Mouse (Mus musculus): ENCODE measurements around the gene Mta1. TPM values are rescaled to one million over a fixed set of nuclear protein-coding genes. Genes with fewer than 3 reads are reported as not detected.
A peak's percentile ranks its signal among the peaks of the same experiment; 100 is the strongest.

Mta1 gene
- polyA plus RNA-seq, 1 experiment from 2014 or later = 4.9 TPM

GRCm38 (mm10) chr12:113140616-113141411 lies 42.7 kb downstream of the Mta1 start:
- 4% methylated on average over 49 of the region's 49 CpGs for WGBS
- peak overlapping the region; percentile 47 for H3K9ac ChIP-seq (ENCODE audit: low read depth, low read length)
- H3K9me3 ChIP-seq (ENCODE audit: control insufficient read depth) = no peaks in the 10 kb centered on the region
- H3K4me3 ChIP-seq (ENCODE audit: low read depth, low read length) = peak overlapping the region; percentile 51
- no peak for TF ChIP-seq CTCF (IDR thresholded peaks at IDR 0.05; ENCODE audit: low read depth)
- peak; percentile 2; the same call in 1 of the 2 replicates for ATAC-seq
- peaks cover 30% of the 10 kb centered on the region for H3K36me3 ChIP-seq (ENCODE audit: control insufficient read depth, insufficient read depth)
- peak overlapping the region; percentile 62 for H3K27ac ChIP-seq (ENCODE audit: low read depth, low read length)
- H3K4me1 ChIP-seq (replicated peaks; ENCODE audit: control insufficient read depth, insufficient read depth, low read length) = 0 out of 2 replicates have a peak, but pooled peaks cover 4% of the 10 kb centered on the region
- H3K4me2 ChIP-seq (replicated peaks; ENCODE audit: low read depth) = peak overlapping the region; percentile 89
- H3K27me3 ChIP-seq (replicated peaks; ENCODE audit: control insufficient read depth, insufficient read depth, low read length) = peaks cover 29% of the 10 kb centered on the region

- 53% methylated on average over 8 of the region's 8 CpGs for WGBS
- Histone ChIP-seq H3K9me3 (ENCODE audit: control insufficient read depth) (no peaks in the 10 kb centered on the region), H3K27ac (ENCODE audit: low read depth, low read length) (peak overlapping the region; percentile 62), H3K4me1 (replicated peaks; ENCODE audit: control insufficient read depth, insufficient read depth, low read length) (peaks cover 9% of the 10 kb centered on the region; the same call in 1 of the 2 replicates), H3K36me3 (ENCODE audit: control insufficient read depth, insufficient read depth) (peaks cover 23% of the 10 kb centered on the region), H3K4me3 (ENCODE audit: low read depth, low read length) (peak overlapping the region; percentile 51), H3K27me3 (replicated peaks; ENCODE audit: control insufficient read depth, insufficient read depth, low read length) (peaks cover 32% of the 10 kb centered on the region), H3K4me2 (replicated peaks; ENCODE audit: low read depth) (peak overlapping the region; percentile 89), H3K9ac (ENCODE audit: low read depth, low read length) (peak overlapping the region; percentile 22; the same call in 1 of the 2 replicates)
- TF ChIP-seq CTCF (IDR thresholded peaks at IDR 0.05; ENCODE audit: low read depth) = no peak
- ATAC-seq = no peak
Measured at GRCm38 (mm10) chr12:113141531-113141973, 43.5 kb downstream of the Mta1 start.

GRCm38 (mm10) chr12:113142021-113142975 lies 44.2 kb downstream of the Mta1 start:
- ATAC-seq = no peak
- Histone ChIP-seq H3K4me3 (ENCODE audit: low read depth, low read length) (peak overlapping the region; percentile 51), H3K9ac (ENCODE audit: low read depth, low read length) (0 out of 2 replicates have a peak overlapping the region, but pooled peaks have one; percentile 22), H3K27me3 (replicated peaks; ENCODE audit: control insufficient read depth, insufficient read depth, low read length) (peaks cover 34% of the 10 kb centered on the region), H3K27ac (ENCODE audit: low read depth, low read length) (peak overlapping the region; percentile 62; the same call in 1 of the 2 replicates), H3K4me2 (replicated peaks; ENCODE audit: low read depth) (peak overlapping the region; percentile 89), H3K36me3 (ENCODE audit: control insufficient read depth, insufficient read depth) (peaks cover 15% of the 10 kb centered on the region; the same call in 1 of the 2 replicates), H3K4me1 (replicated peaks; ENCODE audit: control insufficient read depth, insufficient read depth, low read length) (peaks cover 12% of the 10 kb centered on the region), H3K9me3 (ENCODE audit: control insufficient read depth) (no peaks in the 10 kb centered on the region)
- 20% methylated on average over 15 of the region's 15 CpGs for WGBS
- TF ChIP-seq CTCF (IDR thresholded peaks at IDR 0.05; ENCODE audit: low read depth) = no peak; the same call in 1 of the 2 replicates

- Histone ChIP-seq H3K4me1 (replicated peaks; ENCODE audit: control insufficient read depth, insufficient read depth, low read length) (peaks cover 13% of the 10 kb centered on the region), H3K4me2 (replicated peaks; ENCODE audit: low read depth) (peak overlapping the region; percentile 89)
- 43% methylated on average over 7 of the region's 7 CpGs for WGBS
Measured at GRCm38 (mm10) chr12:113143164-113143563, 45.1 kb downstream of the Mta1 start.

GRCm38 (mm10) chr12:113144001-113144756 lies 46.1 kb downstream of the Mta1 start:
- peak; percentile 81 for TF ChIP-seq CTCF (IDR thresholded peaks at IDR 0.05; ENCODE audit: low read depth)
- peaks cover 7% of the 10 kb centered on the region; the same call in 1 of the 2 replicates for H3K36me3 ChIP-seq (ENCODE audit: control insufficient read depth, insufficient read depth)
- no peak overlapping the region for H3K4me2 ChIP-seq (replicated peaks; ENCODE audit: low read depth)
- no peak for ATAC-seq
- H3K4me3 ChIP-seq (ENCODE audit: low read depth, low read length) = no peak overlapping the region
- H3K27ac ChIP-seq (ENCODE audit: low read depth, low read length) = no peak overlapping the region
- no peaks in the 10 kb centered on the region for H3K9me3 ChIP-seq (ENCODE audit: control insufficient read depth)
- H3K4me1 ChIP-seq (replicated peaks; ENCODE audit: control insufficient read depth, insufficient read depth, low read length) = peaks cover 19% of the 10 kb centered on the region
- peaks cover 34% of the 10 kb centered on the region for H3K27me3 ChIP-seq (replicated peaks; ENCODE audit: control insufficient read depth, insufficient read depth, low read length)
- H3K9ac ChIP-seq (ENCODE audit: low read depth, low read length) = no peak overlapping the region
- 79% methylated on average over 20 of the region's 20 CpGs for whole genome bisulfite sequencing

More at GRCm38 (mm10) chr12:113143164-113143563, 45.1 kb downstream of the Mta1 start:
- Histone ChIP-seq H3K36me3 (ENCODE audit: control insufficient read depth, insufficient read depth) (peaks cover 7% of the 10 kb centered on the region; the same call in 1 of the 2 replicates), H3K27me3 (replicated peaks; ENCODE audit: control insufficient read depth, insufficient read depth, low read length) (peaks cover 34% of the 10 kb centered on the region), H3K9ac (ENCODE audit: low read depth, low read length) (no peak overlapping the region), H3K9me3 (ENCODE audit: control insufficient read depth) (no peaks in the 10 kb centered on the region), H3K27ac (ENCODE audit: low read depth, low read length) (no peak overlapping the region; the same call in 1 of the 2 replicates), H3K4me3 (ENCODE audit: low read depth, low read length) (peak overlapping the region; percentile 16; the same call in 1 of the 2 replicates)
- peak; percentile 31 for TF ChIP-seq CTCF (IDR thresholded peaks at IDR 0.05; ENCODE audit: low read depth)
- no peak for ATAC-seq
